Mouse (Mus musculus) liver, postnatal 0 days (tissue): Measurements from ENCODE around the gene Rftn2. TPM values are rescaled to one million over a fixed set of nuclear protein-coding genes. Genes with fewer than 3 reads are reported as not detected.

Experiments
- ATAC-seq: fragments of 200-750 bp; cut with Nextera tagmentation; 2 replicates; pipeline ENCODE4 v1.8.0; 2017; ENCODE audit warnings: mild to moderate bottlenecking, moderate library complexity
- DNase-seq: peaks from one replicate; pipeline ENCODE4 v3.0.0-alpha.2; 2016
- H3K27ac ChIP-seq: fragments of 300-500 bp; sonication (generic); 2 replicates; pipeline ENCODE4 v1.5.1; 2014; ENCODE audit warnings: antibody characterized with exemption, moderate library complexity, mild to moderate bottlenecking, low read depth
- H3K27me3 ChIP-seq: fragments of 300-500 bp; sonication (generic); 2 replicates; pipeline ENCODE4 v1.6.1; 2014; ENCODE audit warnings: low read length, control low read depth, mixed read lengths; ENCODE audit not compliant: insufficient read depth
- H3K36me3 ChIP-seq: fragments of 300-500 bp; sonication (generic); replicated peaks from 2 replicates; pipeline ENCODE4 v1.6.1; 2014; ENCODE audit warnings: mild to moderate bottlenecking, control low read depth, low read length, moderate library complexity, mixed read lengths; ENCODE audit not compliant: insufficient read depth
- H3K4me1 ChIP-seq: fragments of 300-500 bp; sonication (generic); 2 replicates; pipeline ENCODE4 v1.6.1; 2014; ENCODE audit warnings: antibody characterized with exemption, mild to moderate bottlenecking, control low read depth; ENCODE audit not compliant: insufficient read depth
- H3K4me2 ChIP-seq: fragments of 300-500 bp; sonication (generic); 2 replicates; pipeline ENCODE4 v1.6.1; 2014; ENCODE audit warnings: low read depth, mild to moderate bottlenecking, low read length, moderate library complexity, mixed read lengths
- H3K4me3 ChIP-seq: fragments of 300-500 bp; sonication (generic); 2 replicates; pipeline ENCODE4 v1.5.1; 2014; ENCODE audit warnings: low read depth, low read length
- H3K9ac ChIP-seq: fragments of 300-500 bp; sonication (generic); replicated peaks from 2 replicates; pipeline ENCODE4 v1.6.1; 2014; ENCODE audit warnings: mild to moderate bottlenecking, moderate library complexity
- H3K9me3 ChIP-seq: fragments of 300-500 bp; sonication (generic); 2 replicates; pipeline ENCODE4 v1.6.1; 2016; ENCODE audit warnings: mild to moderate bottlenecking, control low read depth, low read length, mixed read lengths
- CTCF ChIP-seq: sonication (generic); IDR thresholded peaks from 2 replicates; pipeline ENCODE4 v1.5.1; 2016; ENCODE audit warnings: antibody characterized with exemption, low read depth
- EP300 ChIP-seq: IDR thresholded peaks from 2 replicates; pipeline ENCODE4 v1.6.1; 2016; ENCODE audit warnings: antibody characterized with exemption, low read depth, mild to moderate bottlenecking
- WGBS: fragments of 180-500 bp; shearing (Covaris S2); extraction: QIAGEN DNeasy Blood & Tissue Kit; methylation state at CpG from one replicate; pipeline ENCODE4 v1.1.7; 2014; ENCODE audit not compliant: insufficient replicate concordance; 5-methylcytosine and 5-hydroxymethylcytosine counted together
- polyA plus RNA-seq: library from polyadenylated mRNA; unstranded; fragments of >200 nt; fragmentation: Nextera tagmentation; extraction: Ambion mirVana; gene quantifications from 2 replicates; pipeline ENCODE4 v1.2.1, GENCODE M21; 2015

The Rftn2 gene
- polyA plus RNA-seq, 1 experiment from 2014 or later = 0.41 TPM

DNA sequence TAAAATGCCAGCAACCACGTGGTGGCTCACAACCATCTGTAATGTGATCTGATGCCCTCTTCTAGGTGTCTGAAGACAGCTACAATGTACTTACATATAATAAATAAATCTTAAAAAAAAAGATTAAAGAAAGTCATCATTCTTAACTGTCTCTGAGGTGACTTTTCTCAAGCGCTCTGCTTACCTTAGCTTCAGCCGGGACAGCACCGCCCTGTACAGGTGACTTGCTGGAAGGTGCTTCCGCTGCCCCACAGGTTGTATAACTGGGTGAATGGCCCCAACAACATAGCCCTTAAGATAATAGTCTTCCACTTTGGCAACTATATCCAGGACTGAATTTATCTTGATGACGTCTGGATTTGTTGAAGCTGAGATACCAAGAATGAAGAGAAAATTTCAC, 12.6 kb downstream of the Rftn2 start:
- Histone ChIP-seq H3K4me2 (no peak overlapping the region), H3K9me3 (no peaks in the 10 kb centered on the region), H3K27ac (no peak overlapping the region), H3K4me3 (no peak overlapping the region), H3K4me1 (peaks cover 7% of the 10 kb centered on the region), H3K9ac (no peak overlapping the region), H3K27me3 (no peaks in the 10 kb centered on the region), H3K36me3 (no peaks in the 10 kb centered on the region)
- 81% methylated on average over 6 of the region's 6 CpGs for WGBS
- no peak for ATAC-seq
- DNase-seq = no peak
- TF ChIP-seq CTCF (no peak), EP300 (no peak)

GRCm38 (mm10) chr1:55213475-55213874, 13.1 kb downstream of the Rftn2 start:
- Histone ChIP-seq H3K4me3 (no peak overlapping the region), H3K4me2 (no peak overlapping the region), H3K27me3 (no peaks in the 10 kb centered on the region), H3K9ac (no peak overlapping the region), H3K36me3 (no peaks in the 10 kb centered on the region), H3K9me3 (no peaks in the 10 kb centered on the region), H3K27ac (no peak overlapping the region), H3K4me1 (peaks cover 7% of the 10 kb centered on the region)
- no peak for DNase-seq
- no peak for ATAC-seq
- TF ChIP-seq CTCF (no peak), EP300 (no peak)
- WGBS = 47% methylated on average over 6 of the region's 6 CpGs

DNA sequence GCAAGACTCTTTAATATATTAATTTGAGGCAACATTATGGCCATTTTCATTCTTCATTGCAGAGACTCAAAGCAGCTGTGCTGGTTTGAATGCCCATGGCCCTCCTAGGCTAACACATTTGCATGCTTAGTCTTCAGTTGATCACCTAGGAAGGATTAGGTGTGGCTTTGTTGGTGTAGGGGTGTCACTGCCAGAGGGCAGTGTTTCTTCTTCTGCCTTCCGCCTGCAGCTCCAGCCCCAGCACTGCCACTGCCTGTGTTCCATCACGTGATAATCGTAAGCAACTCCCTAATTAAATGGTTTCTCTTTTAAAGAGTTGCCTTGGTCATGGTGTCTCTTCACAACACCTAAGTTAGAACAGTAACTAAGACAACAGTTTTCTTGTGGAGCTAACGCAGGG, 13.8 kb downstream of the Rftn2 start:
- no peak for DNase-seq
- WGBS = 78% methylated on average over 4 of the region's 4 CpGs
- no peaks in the 10 kb centered on the region for H3K27me3 ChIP-seq

GRCm38 (mm10) chr1:55211081-55211480, 15.5 kb downstream of the Rftn2 start:
- ATAC-seq (no peak), DNase-seq (no peak)
- Histone ChIP-seq H3K4me3 (no peak overlapping the region), H3K4me2 (no peak overlapping the region), H3K9ac (no peak overlapping the region), H3K9me3 (no peaks in the 10 kb centered on the region), H3K27ac (no peak overlapping the region), H3K27me3 (no peaks in the 10 kb centered on the region), H3K36me3 (no peaks in the 10 kb centered on the region), H3K4me1 (peaks cover 7% of the 10 kb centered on the region)
- 78% methylated on average over 8 of the region's 8 CpGs for WGBS
- no peak for TF ChIP-seq CTCF
- no peak for TF ChIP-seq EP300

More for the DNA sequence above, 13.8 kb downstream of the Rftn2 start:
- Histone ChIP-seq H3K36me3 (no peaks in the 10 kb centered on the region), H3K4me2 (no peak overlapping the region), H3K9me3 (no peaks in the 10 kb centered on the region), H3K4me3 (no peak overlapping the region), H3K9ac (no peak overlapping the region), H3K4me1 (peaks cover 7% of the 10 kb centered on the region), H3K27ac (no peak overlapping the region)
- ATAC-seq = no peak
- no peak for TF ChIP-seq CTCF
- no peak for TF ChIP-seq EP300

- DNase-seq (peak; percentile 36), ATAC-seq (no peak)
- Histone ChIP-seq H3K4me1 (peaks cover 7% of the 10 kb centered on the region), H3K9me3 (no peaks in the 10 kb centered on the region), H3K27ac (peak overlapping the region; percentile 44), H3K4me2 (peak overlapping the region; percentile 58), H3K27me3 (no peaks in the 10 kb centered on the region), H3K36me3 (no peaks in the 10 kb centered on the region), H3K9ac (0 out of 2 replicates have a peak overlapping the region, but pooled peaks have one; percentile 41), H3K4me3 (no peak overlapping the region)
- WGBS = 26% methylated on average over 12 of the region's 12 CpGs
- TF ChIP-seq CTCF = no peak
- no peak for TF ChIP-seq EP300
Measured at GRCm38 (mm10) chr1:55210202-55210965, 16.2 kb downstream of the Rftn2 start.

GRCm38 (mm10) chr1:55208500-55209140, 18.0 kb downstream of the Rftn2 start:
- no peak overlapping the region for H3K9ac ChIP-seq
- H3K4me1 ChIP-seq = peaks cover 7% of the 10 kb centered on the region
- no peak overlapping the region for H3K4me3 ChIP-seq
- no peak for TF ChIP-seq EP300
- TF ChIP-seq CTCF = no peak
- DNase-seq (no peak), ATAC-seq (no peak)
- H3K27me3 ChIP-seq = no peaks in the 10 kb centered on the region
- no peaks in the 10 kb centered on the region for H3K36me3 ChIP-seq
- 41% methylated on average over 5 of the region's 5 CpGs for WGBS
- no peaks in the 10 kb centered on the region for H3K9me3 ChIP-seq
- no peak overlapping the region for H3K4me2 ChIP-seq
- H3K27ac ChIP-seq = 0 out of 2 replicates have a peak overlapping the region, but pooled peaks have one; percentile 45
